Mouse (Mus musculus): Measurements from ENCODE around the gene Enpp7. TPM values are rescaled to one million over a fixed set of nuclear protein-coding genes. Genes with fewer than 3 reads are reported as not detected.

Enpp7 gene
- polyA plus RNA-seq, 1 experiment from 2014 or later = not detected

- Histone ChIP-seq H3K27ac (ENCODE audit: low read length) (no peak overlapping the region), H3K4me2 (replicated peaks; ENCODE audit: low read depth, low read length) (no peak overlapping the region), H3K9ac (replicated peaks; ENCODE audit: low read depth, low read length) (no peak overlapping the region), H3K4me3 (ENCODE audit: low read depth, low read length) (no peak overlapping the region), H3K4me1 (ENCODE audit: control insufficient read depth, insufficient read depth, low read length) (no peaks in the 10 kb centered on the region), H3K9me3 (ENCODE audit: control insufficient read depth, low read depth, low read length) (no peaks in the 10 kb centered on the region), H3K36me3 (ENCODE audit: control insufficient read depth, insufficient read depth, low read length) (no peaks in the 10 kb centered on the region), H3K27me3 (ENCODE audit: control insufficient read depth, insufficient read depth, low read length) (no peaks in the 10 kb centered on the region)
- 57% methylated on average over 18 of the region's 18 CpGs for WGBS
- no peak for ATAC-seq (ENCODE audit: insufficient number of reproducible peaks, insufficient read depth, low FRiP score, low read depth)
Measured at GRCm38 (mm10) chr11:118981012-118981776, 6.8 kb upstream of the Enpp7 start.

GRCm38 (mm10) chr11:118982593-118983113, 5.3 kb upstream of the Enpp7 start:
- Histone ChIP-seq H3K4me1 (ENCODE audit: control insufficient read depth, insufficient read depth, low read length) (no peaks in the 10 kb centered on the region), H3K27me3 (ENCODE audit: control insufficient read depth, insufficient read depth, low read length) (no peaks in the 10 kb centered on the region), H3K27ac (ENCODE audit: low read length) (no peak overlapping the region), H3K4me2 (replicated peaks; ENCODE audit: low read depth, low read length) (no peak overlapping the region), H3K36me3 (ENCODE audit: control insufficient read depth, insufficient read depth, low read length) (no peaks in the 10 kb centered on the region), H3K4me3 (ENCODE audit: low read depth, low read length) (no peak overlapping the region), H3K9me3 (ENCODE audit: control insufficient read depth, low read depth, low read length) (no peaks in the 10 kb centered on the region), H3K9ac (replicated peaks; ENCODE audit: low read depth, low read length) (no peak overlapping the region)
- ATAC-seq (ENCODE audit: insufficient number of reproducible peaks, insufficient read depth, low FRiP score, low read depth) = no peak
- WGBS = 48% methylated on average over 12 of the region's 12 CpGs

DNA sequence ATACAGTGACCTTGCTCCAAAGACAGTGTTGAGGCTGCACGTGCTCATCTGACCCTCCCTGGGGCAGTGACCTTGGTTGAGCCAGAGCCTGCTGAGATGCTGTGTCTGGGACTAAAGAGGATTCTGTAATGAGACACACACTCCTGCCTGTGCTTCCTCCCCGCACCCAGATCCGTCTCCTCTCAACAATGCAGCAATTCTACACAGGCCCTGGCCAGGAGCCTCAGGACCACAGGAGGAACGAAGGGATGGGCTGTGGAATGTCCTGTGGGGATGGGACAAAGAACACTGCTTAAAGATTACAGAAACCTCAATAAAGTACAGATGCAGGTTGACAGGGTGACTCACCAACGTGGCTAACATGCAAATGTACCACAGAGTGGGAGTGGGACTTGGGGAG, 2.4 kb upstream of the Enpp7 start:
- H3K27ac ChIP-seq (ENCODE audit: low read length) = no peak overlapping the region
- 61% methylated on average over 5 of the region's 5 CpGs for WGBS
- no peak overlapping the region for H3K9ac ChIP-seq (replicated peaks; ENCODE audit: low read depth, low read length)
- H3K27me3 ChIP-seq (ENCODE audit: control insufficient read depth, insufficient read depth, low read length) = no peaks in the 10 kb centered on the region
- H3K4me1 ChIP-seq (ENCODE audit: control insufficient read depth, insufficient read depth, low read length) = no peaks in the 10 kb centered on the region
- no peak overlapping the region for H3K4me2 ChIP-seq (replicated peaks; ENCODE audit: low read depth, low read length)
- no peak for ATAC-seq (ENCODE audit: insufficient number of reproducible peaks, insufficient read depth, low FRiP score, low read depth)
- no peaks in the 10 kb centered on the region for H3K36me3 ChIP-seq (ENCODE audit: control insufficient read depth, insufficient read depth, low read length)
- H3K9me3 ChIP-seq (ENCODE audit: control insufficient read depth, low read depth, low read length) = no peaks in the 10 kb centered on the region
- no peak overlapping the region for H3K4me3 ChIP-seq (ENCODE audit: low read depth, low read length)

DNA sequence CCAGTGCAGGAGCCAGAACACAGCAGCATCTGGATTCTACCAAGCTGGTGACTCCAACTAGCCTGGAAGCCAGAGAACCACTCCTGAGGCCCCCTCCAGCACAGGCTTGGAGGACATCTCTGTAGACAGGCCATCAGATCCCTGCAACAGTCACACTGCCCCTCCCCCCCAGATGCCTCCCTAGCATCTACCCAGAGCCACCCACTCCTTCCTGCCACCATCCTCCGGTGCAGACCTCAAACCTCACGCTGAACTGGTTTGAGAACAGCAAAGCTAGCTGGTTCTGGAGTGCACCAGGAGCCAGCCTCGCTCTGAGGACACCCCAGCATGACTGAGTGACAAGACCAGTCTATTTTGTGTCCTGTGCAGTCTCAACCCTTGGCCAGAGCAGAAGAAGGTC, 4.8 kb downstream of the Enpp7 start:
- H3K4me2 ChIP-seq (replicated peaks; ENCODE audit: low read depth, low read length) = no peak overlapping the region
- no peaks in the 10 kb centered on the region for H3K9me3 ChIP-seq (ENCODE audit: control insufficient read depth, low read depth, low read length)
- no peaks in the 10 kb centered on the region for H3K36me3 ChIP-seq (ENCODE audit: control insufficient read depth, insufficient read depth, low read length)
- 0 out of 2 replicates have a peak, but pooled peaks cover 5% of the 10 kb centered on the region for H3K4me1 ChIP-seq (ENCODE audit: control insufficient read depth, insufficient read depth, low read length)
- 54% methylated on average over 3 of the region's 3 CpGs for WGBS
- ATAC-seq (ENCODE audit: insufficient number of reproducible peaks, insufficient read depth, low FRiP score, low read depth) = no peak
- no peaks in the 10 kb centered on the region for H3K27me3 ChIP-seq (ENCODE audit: control insufficient read depth, insufficient read depth, low read length)
- H3K9ac ChIP-seq (replicated peaks; ENCODE audit: low read depth, low read length) = no peak overlapping the region
- H3K27ac ChIP-seq (ENCODE audit: low read length) = no peak overlapping the region
- no peak overlapping the region for H3K4me3 ChIP-seq (ENCODE audit: low read depth, low read length)

GRCm38 (mm10) chr11:118995448-118995847, 7.5 kb downstream of the Enpp7 start:
- Histone ChIP-seq H3K4me1 (ENCODE audit: control insufficient read depth, insufficient read depth, low read length) (0 out of 2 replicates have a peak, but pooled peaks cover 10% of the 10 kb centered on the region), H3K27ac (ENCODE audit: low read length) (no peak overlapping the region), H3K36me3 (ENCODE audit: control insufficient read depth, insufficient read depth, low read length) (no peaks in the 10 kb centered on the region), H3K4me3 (ENCODE audit: low read depth, low read length) (no peak overlapping the region), H3K27me3 (ENCODE audit: control insufficient read depth, insufficient read depth, low read length) (0 out of 2 replicates have a peak, but pooled peaks cover 5% of the 10 kb centered on the region), H3K4me2 (replicated peaks; ENCODE audit: low read depth, low read length) (no peak overlapping the region), H3K9ac (replicated peaks; ENCODE audit: low read depth, low read length) (no peak overlapping the region), H3K9me3 (ENCODE audit: control insufficient read depth, low read depth, low read length) (no peaks in the 10 kb centered on the region)
- no peak for ATAC-seq (ENCODE audit: insufficient number of reproducible peaks, insufficient read depth, low FRiP score, low read depth)
- WGBS = 27% methylated on average over 4 of the region's 4 CpGs

DNA sequence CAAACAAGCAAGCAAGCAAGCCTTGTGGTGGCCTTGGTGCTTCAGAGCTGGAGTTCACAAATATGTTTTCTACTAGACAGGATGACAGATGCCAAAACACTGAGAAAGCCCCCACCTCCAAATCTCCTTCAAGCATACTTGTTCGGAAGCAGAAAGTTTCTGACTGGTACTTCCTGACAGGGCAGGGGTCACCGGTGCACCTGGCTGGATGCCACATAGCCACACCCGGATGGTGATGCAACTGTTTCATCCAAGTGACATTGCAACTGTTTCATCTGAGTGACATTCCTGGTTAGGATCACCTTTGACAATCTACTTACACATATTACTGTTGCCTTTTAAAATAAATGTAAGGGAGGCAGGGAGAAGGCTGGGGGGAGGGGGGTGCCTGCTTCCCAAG, 9.2 kb downstream of the Enpp7 start:
- H3K4me1 ChIP-seq (ENCODE audit: control insufficient read depth, insufficient read depth, low read length) = 0 out of 2 replicates have a peak, but pooled peaks cover 10% of the 10 kb centered on the region
- 62% methylated on average over 3 of the region's 3 CpGs for WGBS
- 0 out of 2 replicates have a peak, but pooled peaks cover 5% of the 10 kb centered on the region for H3K27me3 ChIP-seq (ENCODE audit: control insufficient read depth, insufficient read depth, low read length)
- no peaks in the 10 kb centered on the region for H3K36me3 ChIP-seq (ENCODE audit: control insufficient read depth, insufficient read depth, low read length)
- H3K27ac ChIP-seq (ENCODE audit: low read length) = no peak overlapping the region
- H3K9me3 ChIP-seq (ENCODE audit: control insufficient read depth, low read depth, low read length) = no peaks in the 10 kb centered on the region
- H3K4me2 ChIP-seq (replicated peaks; ENCODE audit: low read depth, low read length) = no peak overlapping the region
- H3K9ac ChIP-seq (replicated peaks; ENCODE audit: low read depth, low read length) = no peak overlapping the region
- no peak overlapping the region for H3K4me3 ChIP-seq (ENCODE audit: low read depth, low read length)
- no peak for ATAC-seq (ENCODE audit: insufficient number of reproducible peaks, insufficient read depth, low FRiP score, low read depth)

DNA sequence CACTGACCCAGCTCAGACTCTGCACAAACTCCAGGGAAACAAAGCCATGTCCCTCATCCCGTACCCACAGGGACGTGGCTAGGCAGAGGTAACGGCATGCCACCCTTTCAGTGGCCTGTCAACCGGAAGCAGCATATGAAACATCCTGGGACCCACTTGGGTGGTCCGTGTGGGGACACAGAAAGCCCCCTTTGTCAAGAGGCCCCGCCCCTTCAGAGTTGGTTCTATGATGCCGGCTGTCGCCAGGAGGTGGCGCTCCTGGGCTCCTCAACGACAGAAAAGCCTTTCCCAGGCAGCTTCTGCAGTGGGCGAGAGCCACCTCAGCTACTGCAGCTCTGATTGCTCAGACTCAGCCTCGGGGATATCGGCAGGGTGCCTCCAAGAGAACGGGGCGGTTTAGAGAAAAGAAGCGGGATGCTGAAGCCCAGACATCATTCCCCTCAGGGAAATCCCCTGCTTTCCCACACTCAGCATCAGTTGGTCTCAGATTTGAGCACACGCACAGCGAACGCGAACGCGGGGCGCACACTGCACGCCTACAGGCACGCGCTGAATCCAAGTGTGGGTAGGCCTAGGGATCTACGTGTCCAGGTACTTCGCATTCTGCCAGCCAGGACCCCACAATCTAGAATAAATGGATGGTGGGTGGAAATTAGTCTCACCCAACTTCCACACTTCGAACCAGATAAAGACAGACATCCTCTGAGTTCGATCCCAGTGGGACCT, 10.7 kb downstream of the Enpp7 start:
- no peak overlapping the region for H3K4me3 ChIP-seq (ENCODE audit: low read depth, low read length)
- no peak overlapping the region for H3K9ac ChIP-seq (replicated peaks; ENCODE audit: low read depth, low read length)
- WGBS = 8% methylated on average over 30 of the region's 30 CpGs
- no peaks in the 10 kb centered on the region for H3K36me3 ChIP-seq (ENCODE audit: control insufficient read depth, insufficient read depth, low read length)
- H3K4me2 ChIP-seq (replicated peaks; ENCODE audit: low read depth, low read length) = peak overlapping the region; percentile 31
- no peaks in the 10 kb centered on the region for H3K9me3 ChIP-seq (ENCODE audit: control insufficient read depth, low read depth, low read length)
- H3K27me3 ChIP-seq (ENCODE audit: control insufficient read depth, insufficient read depth, low read length) = 0 out of 2 replicates have a peak, but pooled peaks cover 5% of the 10 kb centered on the region
- 0 out of 2 replicates have a peak, but pooled peaks cover 10% of the 10 kb centered on the region for H3K4me1 ChIP-seq (ENCODE audit: control insufficient read depth, insufficient read depth, low read length)
- no peak overlapping the region for H3K27ac ChIP-seq (ENCODE audit: low read length)
- peak; percentile 70; the same call in 1 of the 2 replicates for ATAC-seq (ENCODE audit: insufficient number of reproducible peaks, insufficient read depth, low FRiP score, low read depth)

GRCm38 (mm10) chr11:118999361-118999804, 11.4 kb downstream of the Enpp7 start:
- no peaks in the 10 kb centered on the region for H3K9me3 ChIP-seq (ENCODE audit: control insufficient read depth, low read depth, low read length)
- WGBS = 9% methylated on average over 24 of the region's 26 CpGs
- ATAC-seq (ENCODE audit: insufficient number of reproducible peaks, insufficient read depth, low FRiP score, low read depth) = no peak
- no peak overlapping the region for H3K27ac ChIP-seq (ENCODE audit: low read length)
- no peak overlapping the region for H3K4me2 ChIP-seq (replicated peaks; ENCODE audit: low read depth, low read length)
- H3K4me3 ChIP-seq (ENCODE audit: low read depth, low read length) = no peak overlapping the region
- no peak overlapping the region for H3K9ac ChIP-seq (replicated peaks; ENCODE audit: low read depth, low read length)
- 0 out of 2 replicates have a peak, but pooled peaks cover 5% of the 10 kb centered on the region for H3K27me3 ChIP-seq (ENCODE audit: control insufficient read depth, insufficient read depth, low read length)
- no peaks in the 10 kb centered on the region for H3K36me3 ChIP-seq (ENCODE audit: control insufficient read depth, insufficient read depth, low read length)
- H3K4me1 ChIP-seq (ENCODE audit: control insufficient read depth, insufficient read depth, low read length) = 0 out of 2 replicates have a peak, but pooled peaks cover 10% of the 10 kb centered on the region

All from stomach, embryonic 14.5 days (tissue).